Mouse (Mus musculus) embryonic facial prominence, embryonic 12.5 days (tissue): ENCODE data around the gene Epb41l4b. TPM values are rescaled to one million over a fixed set of nuclear protein-coding genes. Genes with fewer than 3 reads are reported as not detected.

Source experiments
- ATAC-seq: fragments of 200-750 bp; cut with Nextera tagmentation; 2 replicates; pipeline ENCODE4 v1.8.0; 2017; ENCODE audit not compliant: insufficient number of reproducible peaks, insufficient read depth, low FRiP score, low TSS enrichment
- H3K27ac ChIP-seq: fragments of 300-500 bp; sonication (generic); 2 replicates; pipeline ENCODE4 v1.5.1; 2016; ENCODE audit warnings: mild to moderate bottlenecking
- H3K27me3 ChIP-seq: fragments of 300-500 bp; sonication (generic); 2 replicates; pipeline ENCODE4 v1.6.1; 2016; ENCODE audit warnings: mild to moderate bottlenecking, moderate library complexity
- H3K36me3 ChIP-seq: fragments of 300-500 bp; sonication (generic); 2 replicates; pipeline ENCODE4 v1.6.1; 2016; ENCODE audit warnings: mild to moderate bottlenecking
- H3K4me1 ChIP-seq: fragments of 300-500 bp; sonication (generic); 2 replicates; pipeline ENCODE4 v1.6.1; 2016
- H3K4me2 ChIP-seq: fragments of 300-500 bp; sonication (generic); replicated peaks from 2 replicates; pipeline ENCODE4 v1.6.1; 2016; ENCODE audit warnings: mild to moderate bottlenecking, moderate library complexity
- H3K4me3 ChIP-seq: fragments of 300-500 bp; sonication (generic); 2 replicates; pipeline ENCODE4 v1.5.1; 2016; ENCODE audit warnings: mild to moderate bottlenecking
- H3K9ac ChIP-seq: fragments of 300-500 bp; sonication (generic); 2 replicates; pipeline ENCODE4 v1.6.1; 2016; ENCODE audit warnings: mild to moderate bottlenecking, moderate library complexity
- H3K9me3 ChIP-seq: fragments of 300-500 bp; sonication (generic); 2 replicates; pipeline ENCODE4 v1.6.1; 2016; ENCODE audit warnings: mild to moderate bottlenecking, moderate library complexity
- WGBS: fragments of 180-500 bp; shearing (Covaris S2); methylation state at CpG from one replicate; pipeline ENCODE4 v1.1.7; 2016; 5-methylcytosine and 5-hydroxymethylcytosine counted together
- polyA plus RNA-seq: library from polyadenylated mRNA; unstranded; fragments of >200 nt; fragmentation: Nextera tagmentation; extraction: Ambion mirVana; gene quantifications from 2 replicates; pipeline ENCODE4 v1.2.1, GENCODE M21; 2016

Gene Epb41l4b
- polyA plus RNA-seq, 1 experiment from 2014 or later = 3.0 TPM

GRCm38 (mm10) chr4:57129718-57130515 is 13.3 kb downstream of the Epb41l4b start:
- H3K27me3 ChIP-seq = no peaks in the 10 kb centered on the region
- H3K9me3 ChIP-seq = no peaks in the 10 kb centered on the region
- ATAC-seq = no peak
- H3K4me3 ChIP-seq = no peak overlapping the region
- H3K36me3 ChIP-seq = no peaks in the 10 kb centered on the region
- no peak overlapping the region for H3K9ac ChIP-seq
- H3K4me2 ChIP-seq = no peak overlapping the region
- no peaks in the 10 kb centered on the region for H3K4me1 ChIP-seq
- H3K27ac ChIP-seq = no peak overlapping the region
- 71% methylated on average over 11 of the region's 11 CpGs for WGBS

- H3K4me2 ChIP-seq = no peak overlapping the region
- H3K27ac ChIP-seq = no peak overlapping the region
- H3K9ac ChIP-seq = no peak overlapping the region
- H3K9me3 ChIP-seq = no peaks in the 10 kb centered on the region
- no peaks in the 10 kb centered on the region for H3K36me3 ChIP-seq
- no peak for ATAC-seq
- no peaks in the 10 kb centered on the region for H3K27me3 ChIP-seq
- H3K4me1 ChIP-seq = no peaks in the 10 kb centered on the region
- 48% methylated on average over 11 of the region's 11 CpGs for WGBS
- no peak overlapping the region for H3K4me3 ChIP-seq
Measured at GRCm38 (mm10) chr4:57123003-57123402, 20.2 kb downstream of the Epb41l4b start.

- Histone ChIP-seq H3K36me3 (no peaks in the 10 kb centered on the region), H3K4me2 (no peak overlapping the region), H3K27ac (no peak overlapping the region), H3K9me3 (no peaks in the 10 kb centered on the region), H3K27me3 (no peaks in the 10 kb centered on the region), H3K4me3 (no peak overlapping the region), H3K4me1 (no peaks in the 10 kb centered on the region), H3K9ac (no peak overlapping the region)
- WGBS = 89% methylated on average over 3 of the region's 3 CpGs
- no peak for ATAC-seq
Measured at GRCm38 (mm10) chr4:57122166-57122565, 21.1 kb downstream of the Epb41l4b start.

- ATAC-seq = no peak
- no peak overlapping the region for H3K27ac ChIP-seq
- no peaks in the 10 kb centered on the region for H3K36me3 ChIP-seq
- no peak overlapping the region for H3K4me3 ChIP-seq
- peaks cover 11% of the 10 kb centered on the region for H3K4me1 ChIP-seq
- no peak overlapping the region for H3K4me2 ChIP-seq
- H3K27me3 ChIP-seq = no peaks in the 10 kb centered on the region
- H3K9me3 ChIP-seq = no peaks in the 10 kb centered on the region
- H3K9ac ChIP-seq = no peak overlapping the region
- WGBS = 39% methylated on average over 2 of the region's 2 CpGs
Measured at GRCm38 (mm10) chr4:57120563-57120962, 22.7 kb downstream of the Epb41l4b start.

- H3K9me3 ChIP-seq = no peaks in the 10 kb centered on the region
- no peak overlapping the region for H3K27ac ChIP-seq
- H3K36me3 ChIP-seq = no peaks in the 10 kb centered on the region
- no peaks in the 10 kb centered on the region for H3K27me3 ChIP-seq
- H3K4me1 ChIP-seq = peaks cover 17% of the 10 kb centered on the region
- no peak for ATAC-seq
- no peak overlapping the region for H3K9ac ChIP-seq
- H3K4me2 ChIP-seq = no peak overlapping the region
- H3K4me3 ChIP-seq = no peak overlapping the region
- 87% methylated on average over 6 of the region's 6 CpGs for WGBS
Measured at GRCm38 (mm10) chr4:57119976-57120375, 23.3 kb downstream of the Epb41l4b start.

- Histone ChIP-seq H3K9me3 (no peaks in the 10 kb centered on the region), H3K4me3 (no peak overlapping the region), H3K27ac (no peak overlapping the region), H3K4me1 (peaks cover 27% of the 10 kb centered on the region), H3K4me2 (no peak overlapping the region), H3K27me3 (no peaks in the 10 kb centered on the region), H3K36me3 (no peaks in the 10 kb centered on the region), H3K9ac (no peak overlapping the region)
- WGBS = 83% methylated on average over 3 of the region's 3 CpGs
- no peak for ATAC-seq
Measured at GRCm38 (mm10) chr4:57118883-57119282, 24.4 kb downstream of the Epb41l4b start.

- 90% methylated on average over 6 of the region's 6 CpGs for WGBS
- Histone ChIP-seq H3K4me2 (no peak overlapping the region), H3K9ac (no peak overlapping the region), H3K27ac (no peak overlapping the region), H3K4me1 (peaks cover 29% of the 10 kb centered on the region), H3K27me3 (0 out of 2 replicates have a peak, but pooled peaks cover 4% of the 10 kb centered on the region), H3K4me3 (no peak overlapping the region), H3K9me3 (no peaks in the 10 kb centered on the region), H3K36me3 (no peaks in the 10 kb centered on the region)
- no peak for ATAC-seq
Measured at GRCm38 (mm10) chr4:57116278-57116677, 27.0 kb downstream of the Epb41l4b start.

GRCm38 (mm10) chr4:57114617-57115592 is 28.3 kb downstream of the Epb41l4b start:
- no peaks in the 10 kb centered on the region for H3K36me3 ChIP-seq
- H3K4me3 ChIP-seq = no peak overlapping the region
- H3K27me3 ChIP-seq = 0 out of 2 replicates have a peak, but pooled peaks cover 4% of the 10 kb centered on the region
- 37% methylated on average over 19 of the region's 19 CpGs for WGBS
- peaks cover 29% of the 10 kb centered on the region for H3K4me1 ChIP-seq
- H3K4me2 ChIP-seq = 0 out of 2 replicates have a peak overlapping the region, but pooled peaks have one; percentile 19
- H3K9me3 ChIP-seq = no peaks in the 10 kb centered on the region
- 0 out of 2 replicates have a peak, but pooled peaks have one; percentile 64 for ATAC-seq
- H3K27ac ChIP-seq = peak overlapping the region; percentile 46; the same call in 1 of the 2 replicates
- H3K9ac ChIP-seq = no peak overlapping the region

- ATAC-seq = no peak
- Histone ChIP-seq H3K4me1 (peaks cover 29% of the 10 kb centered on the region), H3K9me3 (no peaks in the 10 kb centered on the region), H3K4me2 (no peak overlapping the region), H3K27me3 (0 out of 2 replicates have a peak, but pooled peaks cover 4% of the 10 kb centered on the region), H3K27ac (0 out of 2 replicates have a peak overlapping the region, but pooled peaks have one; percentile 38), H3K36me3 (no peaks in the 10 kb centered on the region), H3K4me3 (no peak overlapping the region), H3K9ac (no peak overlapping the region)
- 47% methylated on average over 7 of the region's 7 CpGs for WGBS
Measured at GRCm38 (mm10) chr4:57113472-57114216, 29.6 kb downstream of the Epb41l4b start.

GRCm38 (mm10) chr4:57111992-57112540 is 31.2 kb downstream of the Epb41l4b start:
- no peak for ATAC-seq
- 83% methylated on average over 11 of the region's 11 CpGs for WGBS
- H3K4me3 ChIP-seq = no peak overlapping the region

GRCm38 (mm10) chr4:57111411-57111810 is 31.8 kb downstream of the Epb41l4b start:
- Histone ChIP-seq H3K4me2 (no peak overlapping the region), H3K36me3 (no peaks in the 10 kb centered on the region), H3K9me3 (no peaks in the 10 kb centered on the region), H3K27me3 (0 out of 2 replicates have a peak, but pooled peaks cover 4% of the 10 kb centered on the region), H3K27ac (no peak overlapping the region), H3K4me3 (no peak overlapping the region), H3K9ac (no peak overlapping the region), H3K4me1 (peaks cover 26% of the 10 kb centered on the region)
- ATAC-seq = no peak
- WGBS = 81% methylated on average over 4 of the region's 4 CpGs

More at GRCm38 (mm10) chr4:57111992-57112540, 31.2 kb downstream of the Epb41l4b start:
- no peaks in the 10 kb centered on the region for H3K9me3 ChIP-seq
- peaks cover 29% of the 10 kb centered on the region for H3K4me1 ChIP-seq
- H3K4me2 ChIP-seq = no peak overlapping the region
- H3K36me3 ChIP-seq = no peaks in the 10 kb centered on the region
- no peak overlapping the region for H3K27ac ChIP-seq
- no peak overlapping the region for H3K9ac ChIP-seq
- 0 out of 2 replicates have a peak, but pooled peaks cover 4% of the 10 kb centered on the region for H3K27me3 ChIP-seq
